Mouse (Mus musculus): Measurements from ENCODE around the gene Letmd1. TPM values are rescaled to one million over a fixed set of nuclear protein-coding genes. Genes with fewer than 3 reads are reported as not detected.
A peak's percentile ranks its signal among the peaks of the same experiment; 100 is the strongest.
"Not testable (repeated sequence)": the region's sequence is repeated elsewhere in the genome, so short reads cannot be mapped to it uniquely, and the experiment has no call there.

Gene Letmd1
- polyA plus RNA-seq, 1 experiment from 2014 or later, result 44.1 TPM

DNA sequence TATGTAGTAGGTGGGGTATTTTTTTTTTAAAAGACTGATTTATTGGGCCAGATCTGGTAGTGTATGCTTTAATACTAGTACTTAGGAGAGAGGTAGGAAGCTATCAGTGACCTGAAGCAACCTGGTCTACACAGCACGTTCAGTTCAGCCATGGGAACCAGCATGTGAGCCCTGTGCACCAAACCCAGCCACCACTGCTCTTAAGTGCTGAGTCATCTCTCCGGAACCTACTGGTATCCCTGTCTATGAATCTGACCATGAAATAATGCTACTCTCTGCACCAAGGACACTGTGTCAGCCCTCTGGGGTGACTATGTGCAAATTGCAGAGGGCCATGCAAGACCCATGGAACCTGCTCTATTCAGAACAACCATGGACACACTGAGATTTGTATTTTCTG is 18.2 kb downstream of the Letmd1 start:
- no peak for DNase-seq (ENCODE audit: low spot score)
- peaks cover 49% of the 10 kb centered on the region for H3K4me1 ChIP-seq
- no peaks in the 10 kb centered on the region for H3K9me3 ChIP-seq (replicated peaks)
- 80% methylated on average over 2 of the region's 2 CpGs for WGBS
- peaks cover 78% of the 10 kb centered on the region for H3K36me3 ChIP-seq
- H3K4me3 ChIP-seq, result no peak overlapping the region
- H3K27ac ChIP-seq (replicated peaks), result 0 out of 2 replicates have a peak overlapping the region, but pooled peaks have one; percentile 38
- H3K27me3 ChIP-seq (ENCODE audit: low read depth, poor library complexity, severe bottlenecking), result no peaks in the 10 kb centered on the region

GRCm38 (mm10) chr15:100488297-100488696 is 19.5 kb downstream of the Letmd1 start:
- not testable (repeated sequence) for H3K9me3 ChIP-seq (replicated peaks); H3K4me3 ChIP-seq; H3K27me3 ChIP-seq (ENCODE audit: low read depth, poor library complexity, severe bottlenecking); H3K27ac ChIP-seq (replicated peaks); DNase-seq (ENCODE audit: low spot score)
- peaks cover 66% of the 10 kb centered on the region for H3K36me3 ChIP-seq
- 90% methylated on average over 1 of the region's 1 CpGs for WGBS
- H3K4me1 ChIP-seq, result peaks cover 62% of the 10 kb centered on the region

GRCm38 (mm10) chr15:100489263-100489662 is 20.4 kb downstream of the Letmd1 start:
- Histone ChIP-seq H3K4me3 (no peak overlapping the region), H3K9me3 (replicated peaks) (no peaks in the 10 kb centered on the region), H3K36me3 (peaks cover 56% of the 10 kb centered on the region), H3K4me1 (peaks cover 72% of the 10 kb centered on the region), H3K27me3 (ENCODE audit: low read depth, poor library complexity, severe bottlenecking) (no peaks in the 10 kb centered on the region), H3K27ac (replicated peaks) (no peak overlapping the region; the same call in 1 of the 2 replicates)
- 94% methylated on average over 15 of the region's 15 CpGs for WGBS
- DNase-seq (ENCODE audit: low spot score), result no peak

GRCm38 (mm10) chr15:100491966-100492365 is 23.1 kb downstream of the Letmd1 start:
- Histone ChIP-seq H3K4me3 (no peak overlapping the region), H3K9me3 (replicated peaks) (no peaks in the 10 kb centered on the region), H3K4me1 (peaks cover 68% of the 10 kb centered on the region), H3K27me3 (ENCODE audit: low read depth, poor library complexity, severe bottlenecking) (no peaks in the 10 kb centered on the region), H3K27ac (replicated peaks) (no peak overlapping the region), H3K36me3 (peaks cover 29% of the 10 kb centered on the region)
- 90% methylated on average over 9 of the region's 9 CpGs for WGBS
- no peak for DNase-seq (ENCODE audit: low spot score)

GRCm38 (mm10) chr15:100494647-100495046 is 25.8 kb downstream of the Letmd1 start:
- peaks cover 2% of the 10 kb centered on the region for H3K36me3 ChIP-seq
- H3K4me3 ChIP-seq, result peak overlapping the region; percentile 80
- DNase-seq (ENCODE audit: low spot score), result no peak
- WGBS, result under 1% methylated on average over 29 of the region's 29 CpGs
- H3K4me1 ChIP-seq, result peaks cover 58% of the 10 kb centered on the region
- H3K9me3 ChIP-seq (replicated peaks), result no peaks in the 10 kb centered on the region; the same call in 1 of the 2 replicates
- H3K27ac ChIP-seq (replicated peaks), result peak overlapping the region; percentile 97
- no peaks in the 10 kb centered on the region for H3K27me3 ChIP-seq (ENCODE audit: low read depth, poor library complexity, severe bottlenecking)

GRCm38 (mm10) chr15:100495102-100495501 is 26.3 kb downstream of the Letmd1 start, which contains the start of gene Csrnp2:
Csrnp2 (minus strand) TSS chr15:100495488.
- DNase-seq (ENCODE audit: low spot score), result peak; percentile 96
- peak within 1 kb of the TSS; percentile 97 for H3K27ac ChIP-seq (replicated peaks)
- H3K4me1 ChIP-seq, result peaks cover 53% of the 10 kb centered on the region
- no peaks in the 10 kb centered on the region for H3K27me3 ChIP-seq (ENCODE audit: low read depth, poor library complexity, severe bottlenecking)
- under 1% methylated on average over 40 of the region's 40 CpGs for WGBS
- H3K9me3 ChIP-seq (replicated peaks), result no peaks in the 10 kb centered on the region; the same call in 1 of the 2 replicates
- no peaks in the 10 kb centered on the region for H3K36me3 ChIP-seq
- peak within 1 kb of the TSS; percentile 80 for H3K4me3 ChIP-seq

DNA sequence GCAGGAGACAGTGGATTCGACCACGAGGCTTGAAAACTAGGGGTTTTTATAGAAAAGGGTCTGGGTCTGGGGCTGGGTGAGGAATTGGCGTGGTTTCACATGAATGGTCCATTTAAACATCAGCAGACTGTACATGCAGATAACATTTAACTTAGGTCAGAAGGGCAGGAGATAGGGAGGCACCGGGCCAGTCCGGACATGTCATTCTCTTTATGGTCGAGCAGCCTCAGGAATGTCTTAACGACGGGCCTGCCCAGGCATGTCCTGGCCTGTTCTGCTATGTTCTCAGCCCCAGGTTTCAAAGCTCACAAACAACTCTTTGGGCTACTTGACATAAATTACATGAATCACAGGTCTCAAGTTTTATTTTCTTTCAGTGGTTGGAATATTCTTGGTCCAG is 30.7 kb downstream of the Letmd1 start:
- DNase-seq (ENCODE audit: low spot score); H3K27ac ChIP-seq (replicated peaks); H3K27me3 ChIP-seq (ENCODE audit: low read depth, poor library complexity, severe bottlenecking); H3K9me3 ChIP-seq (replicated peaks); H3K4me3 ChIP-seq; H3K4me1 ChIP-seq: not testable (repeated sequence)
- 93% methylated on average over 8 of the region's 8 CpGs for WGBS
- H3K36me3 ChIP-seq, result peaks cover 14% of the 10 kb centered on the region

GRCm38 (mm10) chr15:100508454-100509167 is 39.8 kb downstream of the Letmd1 start:
- Histone ChIP-seq H3K9me3 (replicated peaks) (no peaks in the 10 kb centered on the region), H3K4me1 (no peaks in the 10 kb centered on the region), H3K36me3 (peaks cover 96% of the 10 kb centered on the region), H3K4me3 (no peak overlapping the region), H3K27ac (replicated peaks) (no peak overlapping the region), H3K27me3 (ENCODE audit: low read depth, poor library complexity, severe bottlenecking) (no peaks in the 10 kb centered on the region)
- WGBS, result 92% methylated on average over 13 of the region's 13 CpGs
- no peak for DNase-seq (ENCODE audit: low spot score)

- 93% methylated on average over 11 of the region's 11 CpGs for WGBS
- H3K9me3 ChIP-seq (replicated peaks), result no peaks in the 10 kb centered on the region
- peaks cover 94% of the 10 kb centered on the region for H3K36me3 ChIP-seq
- no peak for DNase-seq (ENCODE audit: low spot score)
- no peaks in the 10 kb centered on the region for H3K27me3 ChIP-seq (ENCODE audit: low read depth, poor library complexity, severe bottlenecking)
- H3K4me1 ChIP-seq, result no peaks in the 10 kb centered on the region
- H3K4me3 ChIP-seq, result no peak overlapping the region
- no peak overlapping the region for H3K27ac ChIP-seq (replicated peaks)
Observed at GRCm38 (mm10) chr15:100510072-100510471, 41.2 kb downstream of the Letmd1 start.

DNA sequence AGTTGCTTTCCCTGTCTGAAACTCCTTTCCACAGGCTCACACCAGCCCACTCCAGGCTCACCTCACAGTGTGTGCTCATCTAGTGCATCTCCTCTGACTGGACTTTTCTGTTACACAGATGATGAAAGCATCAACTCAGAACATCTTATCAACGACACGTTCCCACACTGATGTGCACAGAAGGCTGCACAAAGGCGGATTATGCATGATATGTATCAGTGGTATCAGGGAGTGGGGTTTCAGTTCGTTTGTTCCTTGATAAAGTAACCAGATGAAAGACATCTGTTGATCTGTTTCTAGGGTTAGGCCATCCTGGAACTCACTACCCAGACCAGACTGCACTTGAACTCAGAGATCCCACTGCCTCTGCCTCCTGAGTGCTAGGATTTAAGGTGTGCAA is 44.6 kb downstream of the Letmd1 start:
- Histone ChIP-seq H3K36me3 (peaks cover 87% of the 10 kb centered on the region), H3K27ac (replicated peaks) (no peak overlapping the region), H3K9me3 (replicated peaks) (no peaks in the 10 kb centered on the region), H3K4me1 (no peaks in the 10 kb centered on the region), H3K4me3 (no peak overlapping the region), H3K27me3 (ENCODE audit: low read depth, poor library complexity, severe bottlenecking) (no peaks in the 10 kb centered on the region)
- WGBS, result 90% methylated on average over 4 of the region's 4 CpGs
- no peak for DNase-seq (ENCODE audit: low spot score)

GRCm38 (mm10) chr15:100515121-100515520 is 46.3 kb downstream of the Letmd1 start:
- 90% methylated on average over 2 of the region's 2 CpGs for WGBS
- no peak for DNase-seq (ENCODE audit: low spot score)

GRCm38 (mm10) chr15:100520306-100520705 is 51.5 kb downstream of the Letmd1 start:
- Histone ChIP-seq H3K36me3 (peaks cover 77% of the 10 kb centered on the region), H3K4me1 (no peaks in the 10 kb centered on the region), H3K27me3 (ENCODE audit: low read depth, poor library complexity, severe bottlenecking) (no peaks in the 10 kb centered on the region), H3K4me3 (no peak overlapping the region), H3K9me3 (replicated peaks) (no peaks in the 10 kb centered on the region), H3K27ac (replicated peaks) (no peak overlapping the region)
- WGBS, result 94% methylated on average over 14 of the region's 14 CpGs
- no peak for DNase-seq (ENCODE audit: low spot score)

More at GRCm38 (mm10) chr15:100515121-100515520, 46.3 kb downstream of the Letmd1 start:
- no peaks in the 10 kb centered on the region for H3K4me1 ChIP-seq
- H3K27me3 ChIP-seq (ENCODE audit: low read depth, poor library complexity, severe bottlenecking), result no peaks in the 10 kb centered on the region
- H3K27ac ChIP-seq (replicated peaks), result no peak overlapping the region
- peaks cover 89% of the 10 kb centered on the region for H3K36me3 ChIP-seq
- no peaks in the 10 kb centered on the region for H3K9me3 ChIP-seq (replicated peaks)
- H3K4me3 ChIP-seq, result no peak overlapping the region

GRCm38 (mm10) chr15:100525405-100525804 is 56.6 kb downstream of the Letmd1 start:
- H3K4me1 ChIP-seq, result no peaks in the 10 kb centered on the region
- WGBS, result 96% methylated on average over 14 of the region's 14 CpGs

More at GRCm38 (mm10) chr15:100525405-100525804, 56.6 kb downstream of the Letmd1 start:
- H3K9me3 ChIP-seq (replicated peaks), result no peaks in the 10 kb centered on the region
- no peaks in the 10 kb centered on the region for H3K27me3 ChIP-seq (ENCODE audit: low read depth, poor library complexity, severe bottlenecking)
- no peak for DNase-seq (ENCODE audit: low spot score)
- no peak overlapping the region for H3K27ac ChIP-seq (replicated peaks)
- H3K4me3 ChIP-seq, result no peak overlapping the region
- H3K36me3 ChIP-seq, result peaks cover 60% of the 10 kb centered on the region

All from midbrain, embryonic 10.5 days (tissue).